Mouse (Mus musculus) kidney, postnatal 14 days (tissue): ENCODE data around the gene Fbp2.

Experiments used
- DNase-seq: peaks from one replicate; pipeline ENCODE4 v3.0.0; 2022; ENCODE audit warnings: mixed read lengths

Fbp2 gene

DNA sequence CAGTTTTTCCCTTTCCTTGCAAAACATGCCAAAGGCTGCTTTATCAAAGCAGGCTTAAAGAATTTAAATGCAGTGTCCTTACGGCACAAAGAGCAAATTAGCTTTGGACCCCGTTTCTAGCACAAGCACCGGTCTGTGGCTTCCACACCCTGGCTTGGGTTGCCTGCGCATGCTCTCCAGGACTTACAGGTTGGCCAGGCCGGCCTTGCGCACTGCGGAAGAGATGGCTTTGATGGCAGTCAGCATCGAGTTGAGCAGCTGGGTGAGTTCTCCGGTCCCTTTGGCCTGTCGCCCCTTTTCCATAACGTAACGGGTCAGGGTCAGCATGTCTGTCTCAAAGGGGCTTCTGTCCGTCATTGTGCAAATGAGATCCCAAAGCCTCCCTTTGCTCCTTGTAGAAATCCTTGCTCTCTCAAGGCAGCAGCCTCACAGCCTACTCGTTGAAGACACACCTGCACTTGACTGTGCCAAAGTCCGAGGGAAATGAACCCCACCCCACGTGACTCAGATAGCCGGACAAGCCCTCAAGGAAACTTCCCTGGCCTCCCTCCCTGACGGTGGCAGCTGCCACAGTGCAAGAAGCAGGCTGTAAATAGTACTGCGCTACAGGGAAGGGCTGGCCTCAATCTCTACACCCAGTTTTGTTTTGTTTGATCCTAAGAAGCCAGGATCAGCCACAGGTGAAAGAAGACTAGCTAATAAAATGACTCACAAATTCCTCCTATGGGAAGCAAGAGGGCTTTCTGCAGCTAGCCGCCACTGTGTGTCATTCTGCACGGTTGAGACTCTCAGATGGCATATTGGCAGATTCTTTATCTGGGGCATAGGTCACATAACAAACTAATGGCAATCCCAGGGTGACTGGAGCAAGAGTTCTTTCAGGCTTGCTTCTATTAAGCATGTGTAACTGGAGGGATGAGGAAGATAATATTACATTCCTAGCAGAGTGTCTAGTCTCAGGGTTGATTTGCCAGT, at the start of gene Fbp2:
Gene Fbp2, minus strand, starts transcription at position 482 of the 975 bp plus-strand sequence.
- peak; percentile 79 for DNase-seq

DNA sequence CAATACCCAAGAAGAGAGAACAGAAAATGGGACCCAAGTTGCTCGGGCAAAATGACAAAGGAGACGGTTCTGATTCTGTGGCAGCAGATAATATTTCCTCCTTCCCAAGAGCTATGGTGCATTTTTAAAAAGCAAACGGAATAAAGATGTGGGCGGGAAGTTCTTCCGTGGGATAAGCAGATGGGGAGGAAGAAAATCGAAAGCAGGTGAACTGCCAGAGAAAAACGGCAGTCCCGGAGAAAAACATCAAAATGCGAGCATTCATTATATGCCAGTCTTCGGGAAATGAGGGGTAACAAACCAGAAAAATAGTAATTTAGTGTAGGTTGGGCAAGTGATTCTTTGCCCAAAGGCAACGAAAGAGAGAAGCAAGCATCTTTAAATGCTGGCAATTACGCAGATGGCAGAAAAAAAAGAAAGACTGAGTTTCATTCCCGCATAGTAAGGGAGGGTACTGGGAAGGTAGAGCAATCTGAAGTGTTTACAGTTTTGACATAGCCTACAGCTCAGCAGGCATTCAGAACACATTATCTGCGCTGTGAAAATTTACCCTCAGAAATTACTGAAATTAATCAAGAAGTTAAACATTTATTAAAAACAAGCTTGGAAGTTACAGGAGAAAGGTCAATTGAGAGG, 49.4 kb upstream of the Fbp2 start:
- DNase-seq = no peak

DNA sequence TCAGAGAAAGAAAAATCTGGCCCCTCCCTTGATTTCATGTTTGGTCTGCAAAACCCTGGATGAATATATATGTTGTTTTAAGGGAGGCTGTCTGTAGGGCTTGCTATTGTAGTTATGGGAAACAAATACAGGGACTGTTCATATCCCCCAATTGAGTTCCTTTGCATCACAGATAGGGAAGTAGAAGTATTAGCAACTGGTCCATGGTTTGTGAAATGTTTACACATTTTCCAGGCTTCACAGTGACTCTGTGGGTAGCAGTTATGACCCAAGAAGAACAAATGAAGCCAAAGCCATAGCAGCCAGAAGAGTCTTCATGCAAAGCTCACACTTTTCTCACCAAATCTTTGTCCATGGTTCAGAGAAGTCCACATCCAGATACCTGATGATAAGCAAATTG, 42.9 kb upstream of the Fbp2 start:
- DNase-seq = no peak

DNA sequence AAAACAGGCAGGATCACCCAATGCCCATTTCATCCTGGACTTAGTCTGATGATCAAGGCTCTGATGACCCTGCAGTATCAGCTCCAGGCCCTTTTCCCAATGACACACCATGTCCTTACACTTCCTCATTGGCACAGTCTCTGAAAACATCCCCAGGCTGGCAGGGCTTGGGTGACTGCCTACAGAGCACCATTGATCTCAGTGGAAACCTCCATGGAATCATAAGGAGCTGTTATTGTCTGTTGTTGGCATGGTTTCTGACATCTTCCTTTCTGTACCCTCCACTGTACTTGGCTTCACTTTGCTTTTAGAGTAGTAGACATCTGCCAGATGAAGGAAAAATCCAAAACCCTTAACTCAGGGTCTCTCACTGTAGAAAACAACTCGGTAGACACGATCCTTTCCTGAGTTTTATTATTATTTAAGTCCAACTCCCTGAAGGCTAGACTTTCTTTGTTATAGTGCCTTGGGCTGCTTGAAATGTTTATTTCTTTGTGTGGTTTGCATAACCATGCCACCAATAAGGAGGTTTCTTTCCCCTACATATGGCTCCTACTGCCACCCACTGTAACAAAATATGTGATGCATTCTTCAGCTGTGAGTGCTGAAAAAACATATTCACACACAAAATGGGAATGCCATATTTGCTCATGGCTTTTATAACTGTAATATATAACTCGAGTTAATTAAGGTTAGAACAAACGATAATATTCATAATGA, 39.9 kb upstream of the Fbp2 start:
- no peak for DNase-seq

DNA sequence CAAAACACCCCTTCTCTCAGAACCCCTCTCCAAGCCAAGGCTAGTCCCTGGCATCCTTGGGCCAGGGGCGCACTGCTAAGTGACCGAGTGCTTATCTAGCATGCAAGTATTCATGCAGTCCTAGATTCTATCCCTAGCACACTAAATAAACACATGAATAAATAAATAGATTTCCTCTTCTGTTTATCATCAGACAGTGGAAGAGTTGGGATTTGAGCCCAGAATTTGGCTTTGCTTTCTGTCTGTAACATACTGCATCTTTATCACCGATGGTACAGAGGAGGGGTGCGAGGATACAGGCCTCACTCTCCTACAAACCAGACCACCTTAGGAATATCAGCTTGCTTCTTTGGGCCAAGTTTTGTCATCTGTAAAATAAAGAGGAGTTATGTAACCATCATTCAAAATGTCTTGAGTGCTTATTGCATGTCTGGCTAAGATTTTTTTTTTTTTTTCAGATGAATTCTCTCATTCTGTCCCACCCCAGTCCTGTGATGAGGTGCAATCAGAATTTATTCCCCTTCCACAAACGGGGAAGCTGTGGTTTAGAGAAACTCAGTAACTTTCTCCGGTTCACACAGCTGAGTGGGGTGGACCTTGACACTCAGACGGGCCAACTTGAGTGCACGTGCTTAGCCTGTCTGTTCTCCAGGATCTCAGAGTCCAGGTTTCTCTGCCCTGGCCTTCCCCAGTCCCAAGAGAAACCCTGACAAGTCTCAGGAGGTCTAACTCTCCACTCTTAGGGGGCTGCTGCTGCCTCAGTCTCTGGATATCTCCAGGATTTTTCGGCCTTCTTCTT, 35.0 kb upstream of the Fbp2 start:
- peak; percentile 77 for DNase-seq

DNA sequence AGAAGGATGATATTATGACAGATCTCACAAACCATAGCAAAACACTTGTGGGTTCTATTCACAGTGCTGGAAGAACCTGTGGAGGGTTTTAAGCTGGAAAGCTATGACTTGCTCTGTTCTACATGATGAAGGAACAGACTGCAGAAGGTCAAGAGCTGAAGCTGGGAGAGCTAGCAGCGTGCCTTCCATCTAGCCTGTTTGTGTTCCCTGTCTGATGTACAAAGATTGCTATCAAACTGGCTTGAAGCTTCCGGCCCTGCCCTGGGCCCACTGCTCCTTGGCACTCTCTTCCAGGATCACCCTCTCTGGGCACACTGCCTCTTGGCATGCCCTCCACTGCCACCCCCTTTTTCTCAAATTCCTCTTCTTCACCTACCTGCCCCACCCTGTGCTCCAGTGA, 31.1 kb upstream of the Fbp2 start:
- no peak for DNase-seq

DNA sequence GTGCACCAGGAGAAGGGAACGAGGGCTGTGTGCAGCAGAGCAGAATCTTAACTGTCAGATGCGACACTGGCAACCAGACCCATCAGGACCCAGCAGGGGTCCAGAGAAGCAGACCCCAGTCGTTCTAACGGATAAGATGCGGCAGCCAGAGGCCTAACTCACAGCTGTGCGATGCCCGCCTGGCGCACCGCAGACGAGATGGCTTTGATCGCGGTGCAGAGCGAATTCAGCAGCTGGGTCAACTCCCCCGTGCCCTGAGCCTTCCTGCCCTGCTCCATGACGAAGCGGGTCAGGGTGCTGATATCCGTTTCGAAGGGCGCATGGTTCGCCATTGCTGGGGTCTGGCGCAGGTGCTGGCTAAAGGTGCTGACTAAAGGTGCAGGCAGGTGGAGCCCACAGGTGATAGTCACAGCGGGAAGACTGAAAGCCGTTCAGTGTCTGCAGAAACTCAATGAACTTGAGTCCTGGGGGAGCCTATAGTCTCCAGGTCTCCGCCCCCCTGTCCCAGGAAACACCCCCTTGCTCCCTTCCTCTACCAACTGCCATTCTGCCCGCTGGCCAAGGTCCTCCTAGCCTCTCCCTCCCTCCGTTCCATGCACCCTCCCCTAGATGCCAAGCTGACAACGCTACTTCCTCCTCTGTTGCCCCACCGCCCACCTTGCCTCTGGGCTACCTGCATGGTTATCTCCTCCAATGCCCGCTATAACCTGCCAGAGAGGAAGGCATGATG, 29.7 kb upstream of the Fbp2 start, which contains the start of gene Fbp1:
Gene Fbp1, minus strand, starts transcription at position 571 of the 730 bp plus-strand sequence.
- DNase-seq = peak; percentile 85

DNA sequence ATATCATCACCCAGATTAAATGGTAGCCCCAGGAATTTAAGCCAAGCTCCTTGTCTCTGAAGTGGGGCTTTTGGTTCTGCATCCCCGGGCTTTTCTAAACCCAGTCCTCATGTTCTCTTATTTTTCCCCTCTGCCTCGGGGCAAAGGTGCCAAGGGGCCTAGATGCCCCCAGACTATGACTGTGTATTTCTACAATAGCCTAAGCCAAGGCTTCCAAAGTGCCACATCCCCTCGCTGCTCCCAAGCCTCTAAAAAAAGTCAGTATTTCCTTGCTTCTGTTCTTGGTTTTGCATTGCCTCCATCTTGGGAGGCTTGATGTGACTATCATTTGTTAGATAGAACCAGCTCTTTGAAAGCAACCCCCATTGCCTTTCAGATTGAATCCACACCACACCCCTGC, 26.3 kb upstream of the Fbp2 start:
- DNase-seq = no peak

DNA sequence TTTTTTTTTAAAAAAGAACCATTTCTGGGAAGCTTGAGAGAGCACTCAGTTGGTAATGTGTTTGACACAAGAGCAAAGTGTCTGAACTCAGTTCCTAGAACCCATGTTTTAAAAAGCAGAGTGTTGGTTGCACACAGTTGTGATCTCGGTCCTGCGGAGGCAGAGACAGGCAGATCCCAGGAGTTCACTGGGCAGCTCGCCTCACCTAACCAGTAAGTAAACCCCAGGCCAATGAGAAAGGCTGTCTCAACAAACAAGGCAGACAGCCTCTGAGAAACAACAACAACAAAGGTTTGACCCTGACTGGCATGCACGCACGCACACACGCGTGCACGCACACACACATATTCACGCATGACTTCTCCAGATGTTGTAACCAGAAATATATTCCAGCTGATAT, 25.7 kb upstream of the Fbp2 start:
- DNase-seq = no peak

DNA sequence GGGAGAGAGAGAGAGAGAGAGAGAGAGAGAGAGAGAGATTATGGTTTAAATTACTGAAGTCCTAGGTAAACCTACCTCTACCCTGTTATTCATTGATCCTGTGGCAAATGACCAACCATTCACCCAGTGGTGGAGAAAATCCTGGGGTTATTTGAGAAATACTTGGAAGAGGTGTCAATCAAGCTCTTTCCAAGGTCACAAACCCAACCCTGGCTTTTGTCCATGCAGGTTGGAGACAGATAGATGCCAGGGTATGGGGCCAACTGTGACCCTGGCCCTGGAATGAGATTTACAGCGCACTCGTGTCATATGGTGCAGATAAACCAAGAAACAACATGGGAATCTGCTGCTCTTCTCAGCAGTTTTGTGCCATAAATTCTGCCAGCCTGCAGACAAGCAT, 25.2 kb upstream of the Fbp2 start:
- DNase-seq = peak; percentile 78

DNA sequence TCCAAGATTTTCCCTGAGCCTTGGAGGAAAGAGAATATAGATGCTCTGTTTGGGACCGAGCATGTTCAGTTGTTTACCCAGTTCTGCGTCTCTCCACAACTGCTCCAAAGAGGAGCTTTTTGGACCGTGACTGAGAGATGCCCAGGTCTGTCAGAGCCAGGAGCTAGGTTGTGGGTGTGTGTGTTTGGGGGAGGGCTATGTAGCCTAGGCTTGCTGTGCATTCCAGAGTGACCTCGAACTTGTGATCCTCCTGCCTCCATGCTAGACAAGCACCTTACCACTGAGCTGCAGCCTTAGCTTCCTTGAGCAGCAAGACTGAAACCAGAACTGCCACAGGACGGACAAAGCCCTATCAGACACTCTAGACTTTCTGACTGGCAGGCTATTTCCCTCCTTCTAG, 24.6 kb upstream of the Fbp2 start:
- DNase-seq = no peak

DNA sequence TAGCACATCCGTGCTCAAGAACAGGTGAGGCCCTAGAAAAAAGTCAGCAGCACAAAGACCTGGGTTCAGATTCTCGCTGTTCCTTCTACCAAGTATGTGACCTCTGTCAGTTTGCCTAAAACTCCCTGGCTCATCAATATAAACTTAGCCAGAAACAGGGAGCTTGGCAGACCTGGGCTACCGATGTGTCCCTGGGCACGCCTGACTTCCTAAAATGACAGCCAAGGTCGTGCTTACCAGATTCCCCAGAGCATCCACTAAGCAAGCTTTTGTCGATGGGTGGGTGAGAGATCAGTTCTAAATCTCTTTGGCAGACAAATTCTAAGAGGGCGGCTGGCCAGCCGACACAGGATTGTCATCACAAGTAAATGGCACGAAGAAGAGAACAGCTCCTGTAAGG, 23.1 kb upstream of the Fbp2 start:
- no peak for DNase-seq

DNA sequence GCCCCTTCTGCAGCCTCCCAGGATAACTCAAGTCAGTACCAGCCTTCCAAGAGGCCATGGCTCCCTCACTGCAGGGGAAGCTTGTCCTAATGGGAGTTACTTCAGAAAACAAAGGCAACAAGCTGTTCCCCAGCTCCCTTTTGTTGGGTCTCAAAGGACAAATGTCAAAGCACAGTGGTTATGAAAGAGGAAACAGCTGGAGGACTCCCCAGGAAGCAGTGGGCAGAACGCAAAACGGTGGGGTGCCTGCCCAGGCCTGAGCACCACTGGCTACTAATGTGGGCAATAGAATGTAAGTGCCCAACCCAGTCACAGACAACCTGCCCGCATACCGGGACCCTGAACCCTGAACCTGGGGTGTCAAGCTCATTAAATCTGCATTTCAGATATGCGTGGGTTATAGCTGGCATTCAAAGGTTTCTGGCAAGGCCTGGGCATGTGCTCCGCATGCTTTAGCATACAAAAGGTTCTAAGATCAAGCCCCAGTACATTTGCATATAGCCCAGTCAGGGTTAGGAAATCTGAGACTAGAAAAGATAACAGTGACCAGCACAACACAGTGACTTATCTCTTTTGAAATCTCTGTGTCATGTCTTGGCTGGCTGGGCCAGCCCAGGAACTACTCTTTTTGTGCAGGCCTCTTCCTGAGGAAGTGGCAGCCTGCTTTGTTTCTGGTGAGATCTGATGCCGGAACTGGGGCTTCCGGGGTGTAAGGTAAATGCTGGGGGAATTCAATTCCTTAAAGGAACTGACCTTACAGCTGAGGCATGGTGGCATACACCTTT, 21.8 kb upstream of the Fbp2 start:
- peak; percentile 34 for DNase-seq

DNA sequence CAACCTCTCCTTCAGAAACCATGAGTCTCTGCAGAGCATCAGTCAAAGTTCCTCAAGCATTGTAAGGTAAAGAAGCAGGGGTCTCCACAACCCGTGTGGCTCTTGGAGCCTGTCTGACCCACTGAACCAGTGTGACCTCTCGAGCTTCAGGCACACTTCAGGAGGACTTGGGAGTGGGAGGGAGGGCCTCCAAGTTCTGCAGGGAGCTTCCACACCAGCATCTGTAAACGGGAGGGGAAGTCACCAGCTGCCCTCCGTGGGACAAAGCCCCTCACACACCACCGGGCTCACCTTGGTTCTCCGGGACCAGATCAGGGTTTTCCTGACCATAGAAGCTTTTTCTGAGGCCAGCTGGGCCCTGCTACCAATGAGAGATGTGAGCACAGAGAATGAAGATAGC, 21.2 kb upstream of the Fbp2 start:
- no peak for DNase-seq

DNA sequence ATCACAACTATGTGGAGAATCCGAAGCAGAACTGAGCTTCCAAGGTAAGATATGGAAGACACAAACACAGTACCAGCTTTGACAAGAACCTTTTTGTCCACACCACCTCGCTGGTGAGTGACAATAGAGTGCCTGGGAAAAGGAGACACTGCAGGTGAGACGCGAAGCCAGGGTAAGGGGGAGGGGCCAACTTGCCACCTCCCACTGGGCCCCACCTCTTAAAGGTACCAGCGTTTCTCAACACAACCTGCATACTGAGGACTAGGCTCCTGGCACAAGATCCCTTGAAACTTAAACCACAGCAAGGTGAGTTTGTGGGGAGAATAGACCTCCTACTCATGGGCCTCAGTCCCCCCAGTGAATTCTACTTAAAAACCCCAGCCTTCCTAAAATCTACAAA, 19.0 kb upstream of the Fbp2 start:
- DNase-seq = peak; percentile 47

DNA sequence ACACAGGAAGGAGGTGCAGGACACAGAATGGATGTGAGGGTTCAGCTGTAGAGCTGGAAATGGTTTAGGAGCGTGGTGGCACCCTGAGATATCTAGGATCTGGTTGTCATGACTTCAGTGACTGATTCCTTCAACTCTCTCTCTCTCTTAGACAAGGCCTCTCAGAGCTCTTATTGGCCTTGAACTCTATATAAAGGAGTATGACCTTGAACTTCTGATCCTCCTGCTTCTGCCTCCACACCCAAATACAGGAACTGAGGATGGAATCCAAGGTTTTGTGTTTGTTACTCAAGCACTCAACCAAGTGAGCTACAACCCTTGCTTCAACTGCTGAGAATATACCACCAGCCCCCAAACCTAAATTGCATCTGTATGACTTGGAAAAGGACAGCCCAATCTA, 17.9 kb upstream of the Fbp2 start:
- DNase-seq = no peak

DNA sequence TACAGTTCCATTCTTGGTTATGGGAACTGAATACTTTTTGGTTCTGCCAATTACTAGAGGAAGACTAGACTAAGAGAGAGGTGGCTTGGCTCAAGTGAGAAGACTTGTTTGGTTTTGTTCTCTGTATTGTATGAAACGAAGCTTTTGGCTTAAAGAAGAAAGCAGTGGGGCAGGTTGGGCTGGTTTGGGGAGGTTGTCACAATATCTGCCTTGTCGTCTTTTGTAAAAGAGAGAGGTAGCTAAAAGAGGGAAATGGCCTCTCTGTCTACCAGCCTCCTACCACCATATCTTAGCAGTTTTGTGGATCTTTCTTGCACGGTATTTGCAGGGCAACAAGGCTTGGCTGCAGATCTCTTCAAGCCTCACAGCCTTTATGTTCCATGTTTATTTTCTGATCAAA, 14.0 kb upstream of the Fbp2 start:
- no peak for DNase-seq

DNA sequence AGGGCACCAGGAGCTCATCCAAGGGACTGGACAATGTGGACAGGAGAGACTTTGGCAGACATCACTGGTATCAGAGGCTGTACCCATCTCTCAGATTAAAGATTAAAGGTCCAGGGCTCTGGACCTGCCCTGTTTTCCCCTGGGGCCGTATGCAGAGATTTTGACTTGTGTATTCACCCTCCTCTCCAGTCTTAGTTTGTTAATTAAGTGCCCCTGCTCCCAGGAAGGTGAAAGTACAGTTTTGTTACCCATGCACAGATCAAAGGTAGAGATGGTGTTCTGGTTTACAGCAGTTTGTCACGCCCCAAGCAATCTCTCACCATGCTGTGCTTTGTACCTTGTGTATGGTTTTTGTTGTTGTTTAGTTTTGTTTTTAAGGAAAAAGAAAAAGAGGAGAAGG, 12.4 kb upstream of the Fbp2 start:
- no peak for DNase-seq

DNA sequence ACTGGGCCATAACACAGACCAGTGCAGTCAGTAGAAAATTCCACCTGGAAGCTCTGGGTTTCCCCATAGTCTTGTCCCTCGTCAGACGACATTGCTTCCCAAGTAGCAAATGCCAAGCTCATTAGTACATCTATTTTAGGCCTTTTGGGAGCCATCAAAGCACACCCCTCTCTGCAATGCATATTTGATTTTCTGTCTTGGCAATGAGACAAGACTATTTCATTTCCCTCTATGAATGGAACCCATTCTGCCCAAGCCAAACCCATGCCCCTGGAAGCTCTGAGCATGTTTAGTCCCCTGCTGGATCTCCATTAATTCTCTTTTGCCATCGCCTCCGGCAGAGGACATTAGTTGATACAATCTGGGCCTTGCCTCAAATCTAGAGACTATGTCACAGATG, 8.6 kb upstream of the Fbp2 start:
- no peak for DNase-seq

DNA sequence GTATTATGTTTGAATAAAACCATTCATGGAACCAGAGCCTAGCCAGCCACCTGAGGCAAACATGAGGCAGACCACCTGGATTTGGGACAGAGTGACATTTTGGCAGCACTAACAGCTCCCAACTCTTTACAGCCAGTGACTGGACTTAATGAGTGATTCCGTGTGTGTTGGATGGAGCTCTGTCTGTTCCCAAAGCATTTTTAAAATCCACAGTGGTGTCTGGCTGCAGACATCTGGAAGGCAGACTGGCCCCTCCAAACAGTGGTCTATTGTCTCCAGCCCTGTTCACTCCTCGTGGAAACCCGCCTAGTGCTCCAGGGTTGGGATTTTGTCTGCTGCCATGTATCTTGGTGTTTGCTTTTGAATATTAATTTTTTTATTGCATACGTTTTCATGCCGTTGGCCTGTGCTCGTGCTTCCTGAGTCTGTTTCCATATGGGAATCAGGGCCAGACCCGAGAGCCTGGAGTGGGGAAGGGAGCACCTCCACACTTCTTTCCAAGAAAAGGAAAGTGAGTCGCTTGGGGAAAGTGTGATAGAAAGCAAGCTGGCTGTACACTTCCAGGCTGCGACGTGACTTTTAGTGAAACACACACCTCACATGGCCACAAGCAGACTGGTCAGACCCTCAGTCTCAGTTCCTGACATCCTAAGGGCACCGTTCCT, 7.6 kb upstream of the Fbp2 start:
- no peak for DNase-seq

DNA sequence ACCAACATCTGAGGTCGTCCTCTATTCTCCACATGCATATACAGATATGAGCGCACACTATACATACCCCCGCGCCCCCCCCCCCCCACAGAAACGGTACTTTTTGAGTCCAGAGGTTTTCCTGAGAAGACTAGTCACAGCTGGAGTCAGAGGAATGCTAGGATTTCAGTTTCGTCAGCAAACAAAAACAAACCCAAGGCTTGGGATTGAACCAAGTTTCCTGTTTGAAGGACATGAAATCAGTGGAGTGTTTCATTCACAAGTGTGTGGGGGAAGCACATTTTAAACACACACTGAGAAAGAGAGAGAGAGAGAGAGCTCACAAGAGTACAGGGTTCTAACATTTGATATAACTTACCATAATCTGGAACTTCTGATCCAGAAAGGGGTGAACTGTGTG, 5.5 kb upstream of the Fbp2 start:
- peak; percentile 41 for DNase-seq
